Mouse (Mus musculus) liver, postnatal 0 days (tissue): ENCODE data around the gene Aurkb.

Source experiments
- CTCF ChIP-seq: sonication (generic); IDR thresholded peaks from 2 replicates; pipeline ENCODE4 v1.5.1; 2016; ENCODE audit warnings: antibody characterized with exemption, low read depth
- EP300 ChIP-seq: IDR thresholded peaks from 2 replicates; pipeline ENCODE4 v1.6.1; 2016; ENCODE audit warnings: antibody characterized with exemption, low read depth, mild to moderate bottlenecking

GRCm38 (mm10) chr11:69016755-69017154, 28.7 kb upstream of the Aurkb start:
- TF ChIP-seq EP300, result no peak
- TF ChIP-seq CTCF, result no peak
